Mouse (Mus musculus): ENCODE measurements around the gene Usp30. TPM values are rescaled to one million over a fixed set of nuclear protein-coding genes. Genes with fewer than 3 reads are reported as not detected.

Gene Usp30
- polyA plus RNA-seq, 1 experiment = not detected

- Histone ChIP-seq H3K4me1 (ENCODE audit: control insufficient read depth, insufficient read depth, low read length) (peaks cover 34% of the 10 kb centered on the region), H3K27ac (ENCODE audit: insufficient read depth, low read depth, low read length) (no peak overlapping the region), H3K4me3 (ENCODE audit: insufficient read depth, low read depth, low read length) (no peak overlapping the region)
- TF ChIP-seq POLR2A (IDR thresholded peaks at IDR 0.05; ENCODE audit: insufficient read depth, low read depth, low read length) = no peak
- TF ChIP-seq CTCF (IDR thresholded peaks at IDR 0.05; ENCODE audit: insufficient read depth, low read depth, low read length) = no peak
- 46% methylated on average over 15 of the region's 15 CpGs for WGBS
Measured at GRCm38 (mm10) chr5:114137481-114138276, 72.4 kb downstream of the Usp30 start.

- WGBS = 32% methylated on average over 21 of the region's 21 CpGs
Measured at GRCm38 (mm10) chr5:114138277-114139164, 73.3 kb downstream of the Usp30 start.

GRCm38 (mm10) chr5:114139175-114139574 is 73.9 kb downstream of the Usp30 start:
- TF ChIP-seq POLR2A (IDR thresholded peaks at IDR 0.05; ENCODE audit: insufficient read depth, low read depth, low read length) (no peak), CTCF (IDR thresholded peaks at IDR 0.05; ENCODE audit: insufficient read depth, low read depth, low read length) (no peak)
- 33% methylated on average over 9 of the region's 9 CpGs for WGBS
- Histone ChIP-seq H3K4me3 (ENCODE audit: insufficient read depth, low read depth, low read length) (no peak overlapping the region), H3K4me1 (ENCODE audit: control insufficient read depth, insufficient read depth, low read length) (peaks cover 30% of the 10 kb centered on the region), H3K27ac (ENCODE audit: insufficient read depth, low read depth, low read length) (peak overlapping the region; percentile 76)

More at GRCm38 (mm10) chr5:114138277-114139164, 73.3 kb downstream of the Usp30 start:
- TF ChIP-seq CTCF (IDR thresholded peaks at IDR 0.05; ENCODE audit: insufficient read depth, low read depth, low read length) = no peak
- no peak for TF ChIP-seq POLR2A (IDR thresholded peaks at IDR 0.05; ENCODE audit: insufficient read depth, low read depth, low read length)
- Histone ChIP-seq H3K27ac (ENCODE audit: insufficient read depth, low read depth, low read length) (peak overlapping the region; percentile 76), H3K4me1 (ENCODE audit: control insufficient read depth, insufficient read depth, low read length) (peaks cover 34% of the 10 kb centered on the region), H3K4me3 (ENCODE audit: insufficient read depth, low read depth, low read length) (no peak overlapping the region)

- H3K4me1 ChIP-seq (ENCODE audit: control insufficient read depth, insufficient read depth, low read length) = peaks cover 10% of the 10 kb centered on the region
- no peak within 1 kb of the TSS for H3K4me3 ChIP-seq (ENCODE audit: insufficient read depth, low read depth, low read length)
- TF ChIP-seq POLR2A (IDR thresholded peaks at IDR 0.05; ENCODE audit: insufficient read depth, low read depth, low read length) (no peak), CTCF (IDR thresholded peaks at IDR 0.05; ENCODE audit: insufficient read depth, low read depth, low read length) (no peak)
- H3K27ac ChIP-seq (ENCODE audit: insufficient read depth, low read depth, low read length) = no peak within 1 kb of the TSS
- WGBS = 63% methylated on average over 19 of the region's 19 CpGs
Measured at GRCm38 (mm10) chr5:114146028-114146888, 81.0 kb downstream of the Usp30 start, which contains the start of gene Acacb. Acacb (plus strand) TSS chr5:114146535.

GRCm38 (mm10) chr5:114147043-114147972 is 82.0 kb downstream of the Usp30 start:
- Histone ChIP-seq H3K4me1 (ENCODE audit: control insufficient read depth, insufficient read depth, low read length) (peaks cover 10% of the 10 kb centered on the region), H3K27ac (ENCODE audit: insufficient read depth, low read depth, low read length) (no peak overlapping the region), H3K4me3 (ENCODE audit: insufficient read depth, low read depth, low read length) (no peak overlapping the region)
- WGBS = 90% methylated on average over 14 of the region's 14 CpGs
- TF ChIP-seq CTCF (IDR thresholded peaks at IDR 0.05; ENCODE audit: insufficient read depth, low read depth, low read length) (no peak), POLR2A (IDR thresholded peaks at IDR 0.05; ENCODE audit: insufficient read depth, low read depth, low read length) (no peak)

- H3K4me1 ChIP-seq (ENCODE audit: control insufficient read depth, insufficient read depth, low read length) = no peaks in the 10 kb centered on the region
- H3K4me3 ChIP-seq (ENCODE audit: insufficient read depth, low read depth, low read length) = no peak overlapping the region
- H3K27ac ChIP-seq (ENCODE audit: insufficient read depth, low read depth, low read length) = no peak overlapping the region
- TF ChIP-seq POLR2A (IDR thresholded peaks at IDR 0.05; ENCODE audit: insufficient read depth, low read depth, low read length) (no peak), CTCF (IDR thresholded peaks at IDR 0.05; ENCODE audit: insufficient read depth, low read depth, low read length) (no peak)
- 86% methylated on average over 12 of the region's 12 CpGs for WGBS
Measured at GRCm38 (mm10) chr5:114152359-114153092, 87.3 kb downstream of the Usp30 start.

- Histone ChIP-seq H3K27ac (ENCODE audit: insufficient read depth, low read depth, low read length) (no peak overlapping the region), H3K4me3 (ENCODE audit: insufficient read depth, low read depth, low read length) (peak overlapping the region; percentile 29; the same call in 1 of the 2 replicates), H3K4me1 (ENCODE audit: control insufficient read depth, insufficient read depth, low read length) (no peaks in the 10 kb centered on the region)
- WGBS = 3% methylated on average over 12 of the region's 12 CpGs
- 0 out of 2 replicates have a peak, but pooled peaks have one; percentile 7 for TF ChIP-seq CTCF (IDR thresholded peaks at IDR 0.05; ENCODE audit: insufficient read depth, low read depth, low read length)
- TF ChIP-seq POLR2A (IDR thresholded peaks at IDR 0.05; ENCODE audit: insufficient read depth, low read depth, low read length) = no peak
Measured at GRCm38 (mm10) chr5:114153490-114153889, 88.2 kb downstream of the Usp30 start.
